Comparison of ENCODE assay signal across 18 mouse cellular contexts in the genomic region with DNA sequence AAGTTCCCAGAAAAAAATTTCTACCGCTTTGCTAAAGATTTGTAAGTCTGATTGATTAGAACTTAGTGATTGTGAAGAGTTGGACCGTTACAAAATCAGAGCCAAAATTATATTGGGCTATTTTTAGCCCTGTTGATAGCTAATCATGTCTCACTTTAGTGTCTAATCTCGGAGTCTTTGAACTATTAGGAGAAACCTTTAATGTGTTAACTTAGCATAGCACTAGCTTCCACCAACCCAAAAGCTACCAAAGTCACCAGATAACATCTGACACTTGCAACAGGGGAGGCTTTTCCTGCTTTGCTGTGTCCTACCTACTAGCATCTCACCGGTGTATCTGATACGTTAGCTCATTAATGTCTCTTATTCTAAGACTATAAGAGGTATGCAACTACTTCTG.
"Had no signal": no experiment of that assay in that cellular context is flagged by ENCODE, and none has a peak within 500 bp of the region (broad histone marks: within the 10 kb centered on the region; RNA-seq: fewer than 3 reads in every experiment).

No protein-coding gene starts in this region.

- H3K4me2 ChIP-seq: kidney, embryonic 15.5 days; liver, embryonic 13.5 days; midbrain, embryonic 13.5 days; neural tube, embryonic 13.5 days; stomach, embryonic 15.5 days had no signal

- H3K27me3 ChIP-seq: kidney, embryonic 15.5 days; liver, embryonic 13.5 days; midbrain, embryonic 13.5 days; neural tube, embryonic 13.5 days; stomach, embryonic 15.5 days had no signal

- H3K4me3 ChIP-seq: kidney, embryonic 15.5 days; left cerebral cortex, adult 2 months; liver, embryonic 13.5 days; midbrain, embryonic 13.5 days; myocyte; neural tube, embryonic 13.5 days; stomach, embryonic 15.5 days had no signal

- H3K9ac ChIP-seq: kidney, embryonic 15.5 days; liver, embryonic 13.5 days; midbrain, embryonic 13.5 days; neural tube, embryonic 13.5 days; stomach, embryonic 15.5 days had no signal

- H3K4me1 ChIP-seq: kidney, embryonic 15.5 days; liver, embryonic 13.5 days; midbrain, embryonic 13.5 days; stomach, embryonic 15.5 days had no signal

- DNase-seq: kidney, postnatal 10 days; kidney, postnatal 36 days; layer of hippocampus, postnatal 36 days; liver, embryonic 13.5 days; lung, adult 2 months; lung, postnatal 14 days; lung, postnatal 4 days; retina, postnatal 1 day; right cerebral cortex, postnatal 25 days; spleen, adult 18-20 months; thymus, postnatal 25 days had no signal

- H3K36me3 ChIP-seq: kidney, embryonic 15.5 days; liver, embryonic 13.5 days; midbrain, embryonic 13.5 days; neural tube, embryonic 13.5 days; stomach, embryonic 15.5 days had no signal

- H3K9me3 ChIP-seq: kidney, embryonic 15.5 days; liver, embryonic 13.5 days; midbrain, embryonic 13.5 days; neural tube, embryonic 13.5 days; stomach, embryonic 15.5 days had no signal

- H3K27ac ChIP-seq: kidney, embryonic 15.5 days; left cerebral cortex, adult 2 months; liver, embryonic 13.5 days; midbrain, embryonic 13.5 days; neural tube, embryonic 13.5 days; stomach, embryonic 15.5 days had no signal

- ATAC-seq: midbrain, embryonic 13.5 days; midbrain, embryonic 16.5 days had no signal
